Mouse (Mus musculus) ES-E14 (cell line): Measurements from ENCODE around the gene Txndc11. TPM values are rescaled to one million over a fixed set of nuclear protein-coding genes. Genes with fewer than 3 reads are reported as not detected.
A peak's percentile ranks its signal among the peaks of the same experiment; 100 is the strongest.

Experiments
- DNase-seq: peaks from one replicate; pipeline ENCODE4 v3.0.0-alpha.2; 2013; ENCODE audit warnings: low read depth, low spot score
- H3K27ac ChIP-seq: 2 replicates; pipeline ENCODE4 v1.5.1; 2012; ENCODE audit warnings: low read depth, mild to moderate bottlenecking, low read length, moderate library complexity, mixed read lengths; ENCODE audit not compliant: poor library complexity, insufficient read depth, severe bottlenecking
- H3K36me3 ChIP-seq: 2 replicates; pipeline ENCODE4 v1.6.1; 2012; ENCODE audit warnings: mild to moderate bottlenecking, low read length, moderate library complexity, mixed read lengths; ENCODE audit not compliant: control insufficient read depth, poor library complexity, insufficient read depth, severe bottlenecking
- H3K4me1 ChIP-seq, 2 experiments: fragments of 150-350 bp in 1 of 2; sonication (generic) in 1 of 2; 2 replicates each; pipeline ENCODE4 v1.6.1; 2012; ENCODE audit warnings: low read length in 2 of 2, mild to moderate bottlenecking in 1 of 2, mixed read lengths in 1 of 2; ENCODE audit not compliant: control insufficient read depth in 2 of 2, insufficient read depth in 2 of 2, poor library complexity in 1 of 2
- H3K4me3 ChIP-seq, 2 experiments: fragments of 150-350 bp in 1 of 2; sonication (generic) in 1 of 2; 2 replicates each; pipeline ENCODE4 v1.5.1; 2012; ENCODE audit warnings: low read length in 2 of 2, low read depth in 1 of 2, mild to moderate bottlenecking in 1 of 2, mixed read lengths in 1 of 2; ENCODE audit not compliant: insufficient read depth in 1 of 2, poor library complexity in 1 of 2, severe bottlenecking in 1 of 2
- H3K9ac ChIP-seq: 2 replicates; pipeline ENCODE4 v1.6.1; 2012; ENCODE audit warnings: low read depth, mild to moderate bottlenecking, low read length, mixed read lengths; ENCODE audit not compliant: poor library complexity, insufficient read depth, severe bottlenecking
- H3K9me3 ChIP-seq: fragments of 150-350 bp; sonication (generic); 2 replicates; pipeline ENCODE4 v1.6.1; 2012; ENCODE audit warnings: low read depth, mild to moderate bottlenecking, low read length; ENCODE audit not compliant: control insufficient read depth, insufficient read depth
- CHD2 ChIP-seq: IDR thresholded peaks from 2 replicates; pipeline ENCODE4 v1.6.1; 2014; ENCODE audit warnings: mild to moderate bottlenecking, low read depth, low read length, inconsistent platforms
- HCFC1 ChIP-seq: IDR thresholded peaks from 2 replicates; pipeline ENCODE4 v1.6.1; 2012; ENCODE audit warnings: low read length, inconsistent platforms, borderline replicate concordance; ENCODE audit not compliant: insufficient read depth
- MAFK ChIP-seq: IDR thresholded peaks from 2 replicates; pipeline ENCODE4 v1.6.1; 2014; ENCODE audit warnings: mild to moderate bottlenecking, low read depth, low read length, inconsistent platforms; ENCODE audit not compliant: insufficient read depth
- ZC3H11A ChIP-seq: IDR thresholded peaks from 2 replicates; pipeline ENCODE4 v1.6.1; 2012; ENCODE audit warnings: low read depth, mild to moderate bottlenecking, inconsistent platforms, low read length, borderline replicate concordance
- ZNF384 ChIP-seq: IDR thresholded peaks from 2 replicates; pipeline ENCODE4 v1.6.1; 2012; ENCODE audit warnings: low read depth, low read length, inconsistent platforms
- in situ Hi-C, 2 experiments: fragments of 600-800 bp; cut with MboI; formaldehyde crosslinking; loops; one replicate each; pipeline ENCODE4 v1.15.1; 2025; ENCODE audit warnings: low sequenced_read_pairs in 2 of 2, inconsistent platforms in 1 of 2; ENCODE audit not compliant: unreplicated experiment in 2 of 2
- total RNA-seq: library from RNA; depleted of rRNA; stranded (reverse); fragments of 300-350 nt; gene quantifications from 2 replicates; pipeline ENCODE4 v1.2.3, GENCODE M21; 2012

Txndc11 gene
- total RNA-seq, 1 experiment = 26.0 TPM

- H3K36me3 ChIP-seq = no peaks in the 10 kb centered on the region
- in situ Hi-C loops = no loop called here
- no peak for TF ChIP-seq ZNF384
- no peak for TF ChIP-seq CHD2
- no peak for TF ChIP-seq MAFK
- peak; percentile 47; the same call in 1 of the 2 replicates for TF ChIP-seq ZC3H11A
- TF ChIP-seq HCFC1 = no peak
- H3K9ac ChIP-seq = no peak overlapping the region
- H3K4me1 ChIP-seq = no peaks in the 10 kb centered on the region; a peak in 1 of 4 replicates
- DNase-seq = peak; percentile 86
- no peaks in the 10 kb centered on the region for H3K9me3 ChIP-seq
- H3K27ac ChIP-seq = no peak overlapping the region
- no peak overlapping the region for H3K4me3 ChIP-seq
Measured at GRCm38 (mm10) chr16:11035790-11036431, 98.5 kb downstream of the Txndc11 start.

- no peak for TF ChIP-seq HCFC1
- no peak for TF ChIP-seq ZC3H11A
- TF ChIP-seq CHD2 = no peak
- TF ChIP-seq ZNF384 = no peak
- no peak for TF ChIP-seq MAFK
- in situ Hi-C loops = no loop called here
Measured at GRCm38 (mm10) chr16:11035273-11035672, 99.2 kb downstream of the Txndc11 start.

GRCm38 (mm10) chr16:11034193-11034803, 100.2 kb downstream of the Txndc11 start:
- H3K27ac ChIP-seq = no peak overlapping the region
- H3K4me1 ChIP-seq = no peaks in the 10 kb centered on the region; a peak in 1 of 4 replicates
- no peak overlapping the region for H3K9ac ChIP-seq
- H3K9me3 ChIP-seq = no peaks in the 10 kb centered on the region
- H3K4me3 ChIP-seq = no peak overlapping the region
- DNase-seq = peak; percentile 84
- in situ Hi-C loops = no loop called here
- TF ChIP-seq ZNF384 (peak; percentile 48; the same call in 1 of the 2 replicates), MAFK (no peak), HCFC1 (no peak), ZC3H11A (peak; percentile 93), CHD2 (no peak)
- H3K36me3 ChIP-seq = no peaks in the 10 kb centered on the region

More at GRCm38 (mm10) chr16:11035273-11035672, 99.2 kb downstream of the Txndc11 start:
- Histone ChIP-seq H3K36me3 (no peaks in the 10 kb centered on the region), H3K9ac (no peak overlapping the region), H3K27ac (no peak overlapping the region), H3K9me3 (no peaks in the 10 kb centered on the region), H3K4me1 (no peaks in the 10 kb centered on the region; a peak in 1 of 4 replicates), H3K4me3 (no peak overlapping the region)
- DNase-seq = no peak

- no peaks in the 10 kb centered on the region for H3K9me3 ChIP-seq
- TF ChIP-seq ZNF384 (no peak), CHD2 (no peak), MAFK (no peak), HCFC1 (no peak), ZC3H11A (no peak)
- no peak overlapping the region for H3K27ac ChIP-seq
- no peak overlapping the region for H3K9ac ChIP-seq
- no peaks in the 10 kb centered on the region for H3K4me1 ChIP-seq
- DNase-seq = no peak
- no peak overlapping the region for H3K4me3 ChIP-seq
- in situ Hi-C loops = no loop called here
- no peaks in the 10 kb centered on the region for H3K36me3 ChIP-seq
Measured at GRCm38 (mm10) chr16:11031320-11031719, 103.1 kb downstream of the Txndc11 start.
